Mouse (Mus musculus): ENCODE results near the gene Eif4e3. TPM values are rescaled to one million over a fixed set of nuclear protein-coding genes. Genes with fewer than 3 reads are reported as not detected.

Gene Eif4e3
- polyA plus RNA-seq, 1 experiment from 2014 or later, result 14.3 TPM

GRCm38 (mm10) chr6:99683974-99684373 is 17.4 kb upstream of the Eif4e3 start:
- Histone ChIP-seq H3K9me3 (no peaks in the 10 kb centered on the region), H3K4me2 (replicated peaks) (no peak overlapping the region), H3K9ac (no peak overlapping the region), H3K4me1 (no peaks in the 10 kb centered on the region), H3K36me3 (no peaks in the 10 kb centered on the region), H3K27ac (no peak overlapping the region), H3K27me3 (replicated peaks) (peaks cover 7% of the 10 kb centered on the region; the same call in 1 of the 2 replicates), H3K4me3 (no peak overlapping the region)
- ATAC-seq (ENCODE audit: low FRiP score, low read depth), result no peak
- 91% methylated on average over 5 of the region's 5 CpGs for WGBS

- ATAC-seq (ENCODE audit: low FRiP score, low read depth), result no peak
- H3K4me1 ChIP-seq, result no peaks in the 10 kb centered on the region
- no peaks in the 10 kb centered on the region for H3K9me3 ChIP-seq
- no peaks in the 10 kb centered on the region for H3K27me3 ChIP-seq (replicated peaks)
- WGBS, result 74% methylated on average over 11 of the region's 11 CpGs
- H3K27ac ChIP-seq, result no peak overlapping the region
- no peaks in the 10 kb centered on the region for H3K36me3 ChIP-seq
- H3K9ac ChIP-seq, result no peak overlapping the region
- no peak overlapping the region for H3K4me3 ChIP-seq
- H3K4me2 ChIP-seq (replicated peaks), result no peak overlapping the region
These were observed 11.5 kb upstream of the Eif4e3 start for GRCm38 (mm10) chr6:99678108-99678507.

GRCm38 (mm10) chr6:99677325-99677724 is 10.8 kb upstream of the Eif4e3 start:
- no peaks in the 10 kb centered on the region for H3K36me3 ChIP-seq
- no peaks in the 10 kb centered on the region for H3K4me1 ChIP-seq
- no peak overlapping the region for H3K4me3 ChIP-seq
- H3K9me3 ChIP-seq, result no peaks in the 10 kb centered on the region
- no peak overlapping the region for H3K4me2 ChIP-seq (replicated peaks)
- no peak overlapping the region for H3K9ac ChIP-seq
- no peak overlapping the region for H3K27ac ChIP-seq
- ATAC-seq (ENCODE audit: low FRiP score, low read depth), result no peak
- 87% methylated on average over 8 of the region's 8 CpGs for WGBS
- no peaks in the 10 kb centered on the region for H3K27me3 ChIP-seq (replicated peaks)

GRCm38 (mm10) chr6:99674482-99674881 is 7.9 kb upstream of the Eif4e3 start:
- Histone ChIP-seq H3K27me3 (replicated peaks) (no peaks in the 10 kb centered on the region), H3K36me3 (no peaks in the 10 kb centered on the region), H3K9me3 (no peaks in the 10 kb centered on the region), H3K4me3 (no peak overlapping the region), H3K4me1 (peaks cover 13% of the 10 kb centered on the region), H3K27ac (no peak overlapping the region), H3K9ac (no peak overlapping the region), H3K4me2 (replicated peaks) (no peak overlapping the region)
- no peak for ATAC-seq (ENCODE audit: low FRiP score, low read depth)
- 82% methylated on average over 4 of the region's 4 CpGs for WGBS

- Histone ChIP-seq H3K4me2 (replicated peaks) (no peak overlapping the region), H3K4me3 (no peak overlapping the region), H3K9me3 (no peaks in the 10 kb centered on the region), H3K9ac (no peak overlapping the region), H3K27ac (no peak overlapping the region), H3K36me3 (no peaks in the 10 kb centered on the region), H3K4me1 (peaks cover 27% of the 10 kb centered on the region), H3K27me3 (replicated peaks) (no peaks in the 10 kb centered on the region)
- no peak for ATAC-seq (ENCODE audit: low FRiP score, low read depth)
- 57% methylated on average over 3 of the region's 3 CpGs for WGBS
These were observed 5.2 kb upstream of the Eif4e3 start for GRCm38 (mm10) chr6:99671768-99672167.

GRCm38 (mm10) chr6:99670481-99671119 is 4.0 kb upstream of the Eif4e3 start:
- peaks cover 33% of the 10 kb centered on the region for H3K4me1 ChIP-seq
- no peaks in the 10 kb centered on the region for H3K36me3 ChIP-seq
- H3K4me2 ChIP-seq (replicated peaks), result no peak overlapping the region
- no peak overlapping the region for H3K27ac ChIP-seq
- no peak overlapping the region for H3K4me3 ChIP-seq
- H3K27me3 ChIP-seq (replicated peaks), result no peaks in the 10 kb centered on the region
- ATAC-seq (ENCODE audit: low FRiP score, low read depth), result 0 out of 2 replicates have a peak, but pooled peaks have one; percentile 14
- WGBS, result 71% methylated on average over 7 of the region's 7 CpGs
- no peaks in the 10 kb centered on the region for H3K9me3 ChIP-seq
- no peak overlapping the region for H3K9ac ChIP-seq

- Histone ChIP-seq H3K4me1 (peaks cover 36% of the 10 kb centered on the region), H3K27ac (no peak overlapping the region), H3K4me3 (no peak overlapping the region), H3K9ac (no peak overlapping the region), H3K27me3 (replicated peaks) (no peaks in the 10 kb centered on the region), H3K9me3 (no peaks in the 10 kb centered on the region), H3K4me2 (replicated peaks) (peak overlapping the region; percentile 14; the same call in 1 of the 2 replicates), H3K36me3 (no peaks in the 10 kb centered on the region)
- WGBS, result 13% methylated on average over 5 of the region's 5 CpGs
- ATAC-seq (ENCODE audit: low FRiP score, low read depth), result peak; percentile 76
These were observed 3.1 kb upstream of the Eif4e3 start for GRCm38 (mm10) chr6:99669481-99670325.

- Histone ChIP-seq H3K27me3 (replicated peaks) (no peaks in the 10 kb centered on the region), H3K4me3 (peak overlapping the region; percentile 79; the same call in 1 of the 2 replicates), H3K4me2 (replicated peaks) (peak overlapping the region; percentile 91), H3K36me3 (no peaks in the 10 kb centered on the region), H3K9me3 (no peaks in the 10 kb centered on the region), H3K27ac (no peak overlapping the region), H3K4me1 (peaks cover 36% of the 10 kb centered on the region), H3K9ac (peak overlapping the region; percentile 84; the same call in 1 of the 2 replicates)
- no peak for ATAC-seq (ENCODE audit: low FRiP score, low read depth)
- 40% methylated on average over 8 of the region's 8 CpGs for WGBS
These were observed 719 bp upstream of the Eif4e3 start for GRCm38 (mm10) chr6:99667290-99667689.

- Histone ChIP-seq H3K4me3 (peak overlapping the region; percentile 79), H3K27me3 (replicated peaks) (no peaks in the 10 kb centered on the region), H3K9ac (peak overlapping the region; percentile 84), H3K4me2 (replicated peaks) (peak overlapping the region; percentile 91), H3K4me1 (peaks cover 36% of the 10 kb centered on the region), H3K9me3 (no peaks in the 10 kb centered on the region), H3K36me3 (no peaks in the 10 kb centered on the region), H3K27ac (no peak overlapping the region)
- WGBS, result 32% methylated on average over 16 of the region's 16 CpGs
- no peak for ATAC-seq (ENCODE audit: low FRiP score, low read depth)
These were observed 884 bp downstream of the Eif4e3 start for GRCm38 (mm10) chr6:99665457-99666317.

GRCm38 (mm10) chr6:99663232-99663631 is 3.3 kb downstream of the Eif4e3 start:
- H3K27ac ChIP-seq, result no peak overlapping the region
- ATAC-seq (ENCODE audit: low FRiP score, low read depth), result no peak
- no peak overlapping the region for H3K4me3 ChIP-seq
- WGBS, result 77% methylated on average over 8 of the region's 8 CpGs
- H3K9me3 ChIP-seq, result no peaks in the 10 kb centered on the region
- no peaks in the 10 kb centered on the region for H3K36me3 ChIP-seq
- H3K4me2 ChIP-seq (replicated peaks), result no peak overlapping the region
- H3K4me1 ChIP-seq, result peaks cover 24% of the 10 kb centered on the region
- no peaks in the 10 kb centered on the region for H3K27me3 ChIP-seq (replicated peaks)
- no peak overlapping the region for H3K9ac ChIP-seq

GRCm38 (mm10) chr6:99660443-99660842 is 6.1 kb downstream of the Eif4e3 start:
- no peak overlapping the region for H3K9ac ChIP-seq
- no peak overlapping the region for H3K4me3 ChIP-seq
- ATAC-seq (ENCODE audit: low FRiP score, low read depth), result no peak
- WGBS, result 46% methylated on average over 3 of the region's 3 CpGs
- H3K4me1 ChIP-seq, result peaks cover 8% of the 10 kb centered on the region
- H3K27me3 ChIP-seq (replicated peaks), result no peaks in the 10 kb centered on the region
- no peaks in the 10 kb centered on the region for H3K9me3 ChIP-seq
- H3K27ac ChIP-seq, result no peak overlapping the region
- no peaks in the 10 kb centered on the region for H3K36me3 ChIP-seq
- no peak overlapping the region for H3K4me2 ChIP-seq (replicated peaks)

GRCm38 (mm10) chr6:99658586-99658985 is 8.0 kb downstream of the Eif4e3 start:
- Histone ChIP-seq H3K4me3 (no peak overlapping the region), H3K4me1 (peaks cover 9% of the 10 kb centered on the region), H3K9me3 (no peaks in the 10 kb centered on the region), H3K27me3 (replicated peaks) (no peaks in the 10 kb centered on the region), H3K36me3 (no peaks in the 10 kb centered on the region), H3K9ac (no peak overlapping the region), H3K4me2 (replicated peaks) (no peak overlapping the region), H3K27ac (no peak overlapping the region)
- no peak for ATAC-seq (ENCODE audit: low FRiP score, low read depth)
- 85% methylated on average over 10 of the region's 10 CpGs for WGBS

All from neural tube, embryonic 12.5 days (tissue).